ENCODE assay signal across 24 mouse cellular contexts in genomic region chr9:40309876-40310275, GRCm38 (mm10). TPM values are rescaled to one million over a fixed set of nuclear protein-coding genes. Genes with fewer than 3 reads are reported as not detected.
DNase-seq lines count a peak whose midpoint lies in the region; ATAC-seq and TF ChIP-seq lines count a peak whose summit lies in the region.
"Had no signal": no experiment of that assay in that cellular context is flagged by ENCODE, and none has a peak within 500 bp of the region (broad histone marks: within the 10 kb centered on the region; RNA-seq: fewer than 3 reads in every experiment).

No protein-coding gene starts in this region.

- peaks cover 5% of the 10 kb centered on the region; the same call in 1 of the 2 replicates for H3K36me3 ChIP-seq in heart, embryonic 11.5 days (ENCODE audit: control insufficient read depth, insufficient read depth, low read length)
- no peaks in the 10 kb centered on the region for H3K36me3 ChIP-seq in midbrain, embryonic 11.5 days (ENCODE audit: control insufficient read depth, insufficient read depth, low read length)
- H3K36me3 ChIP-seq in midbrain, embryonic 16.5 days (ENCODE audit: control insufficient read depth, insufficient read depth, low read length) = peaks cover 53% of the 10 kb centered on the region
- peaks cover 45 to 94% of the 10 kb centered on the region in 2 experiments for H3K36me3 ChIP-seq in CH12.LX (replicated peaks in 1 of 2; ENCODE audit: control insufficient read depth in 1 of 2, insufficient read depth in 1 of 2, low read length in 1 of 2)
- peaks cover 91% of the 10 kb centered on the region for H3K36me3 ChIP-seq in hindbrain, embryonic 14.5 days (replicated peaks; ENCODE audit: control insufficient read depth, insufficient read depth)
- H3K36me3 ChIP-seq: G1E had no signal

- no peak for TF ChIP-seq RAD21 in CH12.LX (IDR thresholded peaks at IDR 0.05; ENCODE audit: low read depth, low read length)

- 0 out of 2 replicates have a peak, but pooled peaks have one; percentile 17 for TF ChIP-seq EP300 in CH12.LX (IDR thresholded peaks at IDR 0.05; ENCODE audit: low read length)

- no peak for TF ChIP-seq CTCF in CH12.LX (conservative IDR thresholded peaks at IDR 0.05 in 1 of 2, IDR thresholded peaks at IDR 0.05 in 1 of 2; ENCODE audit: low read depth in 2 of 2, low read length in 2 of 2)

- no peak overlapping the region for H3K4me2 ChIP-seq in heart, embryonic 11.5 days
- H3K4me2 ChIP-seq in midbrain, embryonic 11.5 days = no peak overlapping the region
- no peak overlapping the region for H3K4me2 ChIP-seq in midbrain, embryonic 16.5 days (ENCODE audit: low read length)
- H3K4me2 ChIP-seq in CH12.LX (ENCODE audit: insufficient read depth, low read depth, poor library complexity, severe bottlenecking) = no peak overlapping the region
- no peak overlapping the region for H3K4me2 ChIP-seq in hindbrain, embryonic 14.5 days (replicated peaks)

- no peak overlapping the region for H3K27ac ChIP-seq in heart, embryonic 11.5 days (ENCODE audit: low read depth, low read length)
- no peak overlapping the region for H3K27ac ChIP-seq in midbrain, embryonic 11.5 days (ENCODE audit: low read depth, low read length)
- H3K27ac ChIP-seq in midbrain, embryonic 16.5 days (ENCODE audit: low read length) = no peak overlapping the region
- no peak overlapping the region for H3K27ac ChIP-seq in CH12.LX (ENCODE audit: insufficient read depth, low read depth)
- H3K27ac ChIP-seq in hindbrain, embryonic 14.5 days = no peak overlapping the region

- intact Hi-C loops in left cerebral cortex, postnatal 4 days (cut with DNase I) = no loop called here

- TF ChIP-seq POLR2A in CH12.LX (IDR thresholded peaks at IDR 0.05; ENCODE audit: low read depth, low read length) = no peak

- no peaks in the 10 kb centered on the region for H3K9me3 ChIP-seq in heart, embryonic 11.5 days (replicated peaks; ENCODE audit: control insufficient read depth, low read length)
- H3K9me3 ChIP-seq in midbrain, embryonic 11.5 days (ENCODE audit: control insufficient read depth, low read length) = no peaks in the 10 kb centered on the region
- no peaks in the 10 kb centered on the region for H3K9me3 ChIP-seq in midbrain, embryonic 16.5 days (replicated peaks; ENCODE audit: control insufficient read depth, low read length, poor library complexity, severe bottlenecking)
- H3K9me3 ChIP-seq in CH12.LX (replicated peaks; ENCODE audit: low read length) = no peaks in the 10 kb centered on the region
- H3K9me3 ChIP-seq in hindbrain, embryonic 14.5 days (ENCODE audit: control insufficient read depth, low read length) = no peaks in the 10 kb centered on the region

- no peaks in the 10 kb centered on the region for H3K79me2 ChIP-seq in CH12.LX (replicated peaks; ENCODE audit: control insufficient read depth, extremely low read depth, insufficient read depth, poor library complexity, severe bottlenecking)

- H3K4me3 ChIP-seq in heart, embryonic 11.5 days (ENCODE audit: low read depth, low read length) = no peak overlapping the region
- H3K4me3 ChIP-seq in midbrain, embryonic 11.5 days (ENCODE audit: low read depth, low read length) = no peak overlapping the region
- H3K4me3 ChIP-seq in midbrain, embryonic 16.5 days (ENCODE audit: low read depth, low read length) = no peak overlapping the region
- no peak overlapping the region for H3K4me3 ChIP-seq in CH12.LX (replicated peaks in 1 of 3; ENCODE audit: low read depth in 2 of 3, low read length in 2 of 3, poor library complexity in 1 of 3)
- H3K4me3 ChIP-seq in hindbrain, embryonic 14.5 days (replicated peaks; ENCODE audit: low read length) = no peak overlapping the region

- H3K27me3 ChIP-seq in heart, embryonic 11.5 days (ENCODE audit: control insufficient read depth, insufficient read depth, low read length) = no peaks in the 10 kb centered on the region
- no peaks in the 10 kb centered on the region for H3K27me3 ChIP-seq in midbrain, embryonic 11.5 days (ENCODE audit: control insufficient read depth, insufficient read depth, low read length)
- H3K27me3 ChIP-seq in midbrain, embryonic 16.5 days (ENCODE audit: control insufficient read depth, insufficient read depth, low read depth, low read length) = no peaks in the 10 kb centered on the region
- no peaks in the 10 kb centered on the region for H3K27me3 ChIP-seq in CH12.LX (replicated peaks)
- H3K27me3 ChIP-seq in hindbrain, embryonic 14.5 days (ENCODE audit: control insufficient read depth, insufficient read depth, low read length) = no peaks in the 10 kb centered on the region
- H3K27me3 ChIP-seq: Patski had no signal

- dilution Hi-C loops in CH12.LX (cut with MboI; ENCODE audit: extremely low pct_ligation_motif_present, extremely low pct_unique_long_range_greater_than_20kb, low sequenced_read_pairs) = no loop called here

- H3K4me1 ChIP-seq in heart, embryonic 11.5 days (ENCODE audit: control insufficient read depth, insufficient read depth, low read length) = no peaks in the 10 kb centered on the region
- H3K4me1 ChIP-seq in midbrain, embryonic 11.5 days (ENCODE audit: control insufficient read depth, insufficient read depth, low read length) = peaks cover 4% of the 10 kb centered on the region; the same call in 1 of the 2 replicates
- H3K4me1 ChIP-seq in midbrain, embryonic 16.5 days (ENCODE audit: control insufficient read depth, insufficient read depth, low read length) = no peaks in the 10 kb centered on the region
- peaks cover 0 to 35% of the 10 kb centered on the region in 2 experiments; a peak in 2 of 4 replicates for H3K4me1 ChIP-seq in CH12.LX (ENCODE audit: control insufficient read depth in 1 of 2, insufficient read depth in 2 of 2)
- H3K4me1 ChIP-seq in hindbrain, embryonic 14.5 days (replicated peaks; ENCODE audit: control insufficient read depth, insufficient read depth, low read length) = no peaks in the 10 kb centered on the region

- in situ Hi-C loops in CH12.LX (cut with MboI; ENCODE audit: low pct_ligation_motif_present, low pct_unique_long_range_greater_than_20kb, low sequenced_read_pairs) = no loop called here

- DNase-seq in heart, adult 11 months = peak; percentile 73
- DNase-seq in midbrain, embryonic 11.5 days (ENCODE audit: low spot score, missing footprints) = peak; percentile 54
- DNase-seq in A20 (ENCODE audit: low read depth, low spot score) = peak; percentile 32
- DNase-seq in CH12.LX (ENCODE audit: extremely low read depth) = peak; percentile 53
- no peak for DNase-seq in hindbrain, embryonic 14.5 days (ENCODE audit: low spot score)
- no peak for DNase-seq in left cerebral cortex, postnatal 4 days
- DNase-seq: adrenal gland, adult 2 months; adrenal gland, adult 8-10 months; adrenal gland, postnatal 10 days; adrenal gland, postnatal 14 days; adrenal gland, postnatal 25 days; adrenal gland, postnatal 36 days; B cell, adult 2 months; cerebellum, adult 11 months; cerebellum, adult 11-12 months; cerebellum, adult 18-20 months had no signal

- 89% methylated on average over 6 of the region's 6 CpGs for WGBS in heart, embryonic 11.5 days (ENCODE audit: insufficient replicate concordance)
- WGBS in midbrain, embryonic 11.5 days = 95% methylated on average over 6 of the region's 6 CpGs
- WGBS in midbrain, embryonic 16.5 days = 93% methylated on average over 6 of the region's 6 CpGs
- WGBS in hindbrain, embryonic 14.5 days = 93% methylated on average over 6 of the region's 6 CpGs

- no peak overlapping the region for H3K9ac ChIP-seq in heart, embryonic 11.5 days (ENCODE audit: low read depth, low read length)
- no peak overlapping the region for H3K9ac ChIP-seq in midbrain, embryonic 11.5 days (ENCODE audit: low read length)
- no peak overlapping the region for H3K9ac ChIP-seq in midbrain, embryonic 16.5 days (ENCODE audit: low read depth, low read length)
- no peak overlapping the region for H3K9ac ChIP-seq in CH12.LX (ENCODE audit: insufficient read depth, low read depth)
- no peak overlapping the region for H3K9ac ChIP-seq in hindbrain, embryonic 14.5 days

- ATAC-seq in heart, embryonic 11.5 days (replicated peaks; ENCODE audit: insufficient number of reproducible peaks, low FRiP score, low TSS enrichment) = no peak
- no peak for ATAC-seq in midbrain, embryonic 11.5 days (ENCODE audit: low FRiP score)
- ATAC-seq in midbrain, embryonic 16.5 days = no peak
- no peak for ATAC-seq in hindbrain, embryonic 14.5 days (ENCODE audit: low FRiP score)
- ATAC-seq: activated CD4-positive, CD25-positive, alpha-beta regulatory T cell, adult 4 months; CD4-positive, CD25-positive, alpha-beta regulatory T cell, adult 4 months; Patski had no signal

TF ChIP-seq in CH12.LX, 34 proteins besides CTCF, POLR2A, EP300 and RAD21:
- TF ChIP-seq ZNF384 (IDR thresholded peaks at IDR 0.05; ENCODE audit: low read depth, low read length) = peak; percentile 78
- TF ChIP-seq ETS1 (conservative IDR thresholded peaks at IDR 0.05; ENCODE audit: low read depth, low read length) = peak; percentile 40; the same call in 1 of the 2 replicates
- no peak for TF ChIP-seq TCF12 (IDR thresholded peaks at IDR 0.05; ENCODE audit: low read depth, low read length)
- peak; percentile 16; the same call in 1 of the 2 replicates for TF ChIP-seq MEF2A (IDR thresholded peaks at IDR 0.05; ENCODE audit: borderline replicate concordance, low read depth, low read length)
TF ChIP-seq in CH12.LX: peak in this region for 3.

RNA-seq across cellular contexts. Expression of gene Scn3b, which starts 40.9 kb away (rescaled TPM):
- polyA plus RNA-seq in heart, embryonic 11.5 days (2014; fragmentation: Nextera tagmentation; extraction: Ambion mirVana) = 0.38 and 0.44 TPM in 2 replicates
- 18.6 and 21.2 TPM in 2 replicates for polyA plus RNA-seq in midbrain, embryonic 11.5 days (2014; fragmentation: Nextera tagmentation; extraction: Ambion mirVana)
- 188 and 194 TPM in 2 replicates for polyA plus RNA-seq in midbrain, embryonic 16.5 days (2015; fragmentation: Nextera tagmentation; extraction: Ambion mirVana)
- total RNA-seq in CH12.LX (2012; rRNA removed) (0.34 and 0.50 TPM in 2 replicates), CH12.LX (2014; rRNA removed) (0.07 and 0.08 TPM in 2 replicates)
- polyA plus RNA-seq in CH12.LX (2012; ENCODE audit: insufficient read length, low read depth) = not detected in 2 replicates
- polyA plus RNA-seq in hindbrain, embryonic 14.5 days (2014; fragmentation: Nextera tagmentation; extraction: Ambion mirVana) = 168 and 194 TPM in 2 replicates
- 100 to 1,000 TPM; 176 to 194 TPM for total RNA-seq in left cerebral cortex, postnatal 4 days (2021)
- total RNA-seq: MEL had no signal
- polyA plus RNA-seq: activated CD4-positive, CD25-positive, alpha-beta regulatory T cell, adult 4 months; C2C12; G1E had no signal

Comparison
In these comparisons a context has a peak if more than half of its experiments do, and no peak if none do; other contexts are left out.
1. DNase-seq: peak in heart, adult 11 months (single experiment), midbrain, embryonic 11.5 days (single experiment), A20 (single experiment) and CH12.LX (single experiment); none in hindbrain, embryonic 14.5 days (single experiment) and left cerebral cortex, postnatal 4 days (single experiment).
2. RNA of gene Scn3b, which starts 40.9 kb away (polyA plus RNA-seq): 188 to 194 TPM in midbrain, embryonic 16.5 days, 168 to 194 TPM in hindbrain, embryonic 14.5 days and 18.6 to 21.2 TPM in midbrain, embryonic 11.5 days; 0.38 to 0.44 TPM in heart, embryonic 11.5 days and not detected in CH12.LX; every median in the first group is over 10 times any median in the second.